Mouse (Mus musculus) neural tube, embryonic 10.5 days (tissue): ENCODE results near the gene Tsga10.
A peak's percentile ranks its signal among the peaks of the same experiment; 100 is the strongest.

Experiments used
- DNase-seq: peaks from one replicate; pipeline ENCODE4 v3.0.0-alpha.2; 2017; ENCODE audit warnings: low spot score; ENCODE audit errors: extremely low spot score

The Tsga10 gene

DNA sequence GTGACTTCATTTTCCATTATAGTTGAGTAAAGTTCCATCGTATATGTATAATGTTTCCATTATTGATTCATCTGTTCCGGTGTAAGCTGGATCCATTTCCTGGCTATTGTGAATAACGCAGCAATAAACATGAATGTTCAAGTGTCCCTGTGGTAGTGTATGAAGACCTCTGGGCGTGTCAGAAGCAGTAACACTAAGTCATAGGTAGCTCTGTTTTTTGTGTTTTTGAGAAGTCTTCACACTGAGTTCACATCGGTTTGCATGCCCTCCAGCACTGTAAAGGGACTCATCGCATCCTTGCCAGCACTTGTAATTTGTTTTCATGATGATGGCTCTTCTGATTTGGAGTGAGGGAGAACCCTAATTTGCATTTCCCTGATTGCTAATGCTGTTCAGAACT is at the start of gene Tsga10:
Gene Tsga10, minus strand, starts transcription at position 144 of the 400 bp plus-strand sequence.
- DNase-seq, result no peak

DNA sequence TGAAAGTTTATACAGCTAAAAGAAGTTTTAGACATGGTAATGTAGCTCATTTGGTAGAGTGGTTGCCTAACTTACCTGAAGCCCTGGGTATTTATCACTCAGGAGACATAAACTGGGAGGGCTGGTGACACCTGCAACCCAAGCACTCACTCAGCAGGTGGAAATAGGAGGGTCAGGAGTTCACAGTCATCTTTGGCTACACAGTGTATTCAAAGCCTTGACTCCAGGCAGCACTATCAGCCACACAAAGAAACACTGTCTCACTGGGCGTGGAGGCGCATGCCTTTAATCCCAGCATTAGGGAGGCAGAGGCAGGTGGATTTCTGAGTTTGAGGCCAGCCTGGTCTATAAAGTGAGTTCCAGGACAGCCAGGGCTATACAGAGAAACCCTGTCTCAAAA is 46.5 kb upstream of the Tsga10 start:
- DNase-seq, result no peak

DNA sequence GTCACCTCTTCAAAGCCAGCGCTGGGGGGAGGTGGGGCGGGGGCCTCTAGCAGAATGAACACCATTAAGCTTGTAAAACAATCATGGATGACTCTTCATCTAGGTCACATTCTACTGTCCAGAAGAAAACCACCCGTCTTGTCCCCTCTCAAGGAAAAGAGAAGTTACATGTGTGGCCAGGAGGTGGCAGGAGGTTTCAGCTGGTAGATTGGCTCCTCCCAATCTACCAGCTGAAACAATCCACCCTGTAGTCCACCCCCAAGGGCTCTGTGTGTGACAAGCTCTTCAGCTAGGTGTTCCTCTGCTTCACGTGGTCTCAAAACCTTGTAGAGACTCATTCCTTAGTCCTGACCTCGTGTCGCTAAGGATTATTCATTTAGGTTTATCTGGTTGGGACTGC is 36.9 kb upstream of the Tsga10 start:
- peak; percentile 16 for DNase-seq

DNA sequence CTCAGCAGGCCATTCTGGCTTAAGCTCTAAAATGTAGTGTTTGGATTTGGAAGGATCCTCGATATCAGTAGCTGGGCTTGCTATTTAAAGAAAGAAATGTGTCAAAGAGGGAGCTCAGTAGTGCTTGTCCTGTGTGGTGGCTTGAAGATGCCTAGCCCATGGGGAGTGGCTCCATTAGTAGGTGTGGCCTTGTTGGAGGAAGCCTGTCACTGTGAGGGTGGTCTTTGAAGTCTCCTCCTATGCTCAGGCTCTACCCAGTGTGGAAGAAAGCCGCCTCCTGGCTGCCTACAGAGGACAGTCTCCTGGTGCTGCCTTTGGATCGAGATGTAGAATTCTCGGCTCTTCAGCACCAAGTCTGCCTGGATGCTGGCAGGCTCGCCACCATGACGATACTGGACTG is 34.1 kb upstream of the Tsga10 start:
- no peak for DNase-seq

DNA sequence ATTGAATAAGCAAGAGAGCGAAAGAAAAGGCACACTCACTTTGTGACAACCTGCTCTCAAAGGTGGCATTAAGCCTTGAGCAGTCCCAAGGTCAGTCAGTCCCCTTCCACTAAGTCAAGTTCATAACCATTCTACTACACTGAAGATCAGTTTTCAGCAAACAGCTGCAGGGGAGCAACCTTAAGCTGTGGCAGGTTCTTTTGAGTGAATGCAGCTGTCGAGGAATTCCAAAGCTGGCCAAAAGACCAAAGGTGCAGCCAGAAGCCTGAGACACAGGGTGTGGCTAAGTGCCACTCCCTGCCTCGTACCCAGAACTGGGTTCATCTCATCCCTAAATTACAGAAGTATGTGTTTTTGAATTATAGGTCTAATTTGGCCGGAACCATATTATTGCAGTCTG is 33.6 kb upstream of the Tsga10 start:
- DNase-seq, result no peak

DNA sequence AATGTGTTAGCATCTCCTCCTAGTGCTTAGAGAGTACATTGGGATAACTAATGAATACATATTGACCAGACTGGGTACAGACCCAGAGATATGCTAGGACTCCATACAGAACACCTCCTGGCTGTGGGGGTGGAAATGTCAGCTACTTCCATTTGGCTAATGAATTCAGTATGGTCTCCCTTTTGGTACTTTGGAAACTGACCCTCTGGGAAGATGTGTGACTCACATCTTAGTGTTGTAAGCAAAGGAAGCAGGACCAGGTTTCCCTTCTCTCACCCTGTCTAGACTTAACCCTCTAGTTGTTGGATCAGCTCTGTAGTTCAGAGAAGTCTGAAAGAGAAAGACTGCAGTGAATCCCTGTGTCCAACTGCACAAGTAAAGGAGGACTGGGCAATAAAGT is 28.4 kb upstream of the Tsga10 start:
- no peak for DNase-seq

DNA sequence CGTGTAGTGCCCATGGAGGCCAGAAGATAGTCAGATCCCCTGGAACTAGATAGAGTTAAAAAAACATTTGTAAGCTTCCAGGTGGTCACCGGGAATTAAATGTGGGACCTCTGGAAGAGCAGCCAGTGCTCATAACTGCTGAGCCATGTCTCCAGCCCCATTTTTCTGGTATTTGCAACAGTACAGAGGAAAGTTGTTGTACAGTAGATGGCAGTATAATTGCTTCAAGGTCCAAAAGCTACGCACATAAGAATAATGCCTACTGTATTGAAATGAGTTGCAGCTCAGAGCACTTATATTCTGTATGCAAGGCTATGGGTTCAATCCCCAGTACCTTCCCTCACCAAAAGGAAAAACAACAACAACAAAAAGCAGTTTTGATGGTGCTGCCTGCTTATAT is 25.2 kb upstream of the Tsga10 start:
- DNase-seq, result no peak

DNA sequence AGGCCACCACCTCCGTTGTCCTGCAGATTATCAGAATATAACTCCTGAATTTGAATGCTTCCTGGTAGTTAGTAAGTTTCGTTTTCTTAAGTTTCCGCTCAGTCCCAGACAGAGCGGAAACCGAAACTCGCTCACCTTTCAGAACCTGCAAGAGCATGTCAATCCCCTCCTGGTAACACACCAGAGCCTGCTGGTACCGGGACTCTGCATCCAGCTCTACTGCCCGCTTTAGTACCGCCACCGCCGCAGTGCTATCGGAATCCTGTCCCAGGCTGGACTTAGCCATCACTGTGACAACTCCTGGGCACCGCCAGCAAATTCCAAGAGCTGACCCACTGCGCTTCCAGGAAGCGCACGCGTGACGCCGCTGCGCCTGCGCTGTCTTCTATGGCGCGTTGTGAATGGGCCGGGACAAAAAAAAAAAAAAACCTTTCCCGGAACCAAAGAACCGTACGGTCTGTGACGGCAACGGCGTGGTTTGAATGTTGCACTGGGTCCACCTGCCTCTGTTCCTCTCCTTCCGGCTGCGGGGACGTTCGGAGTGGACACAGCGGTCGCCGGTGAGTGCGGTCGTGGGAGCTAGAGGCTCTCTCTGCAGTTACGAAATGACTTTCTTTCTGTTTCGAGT is 23.9 kb upstream of the Tsga10 start, which contains the start of the genes Mitd1 and Mrpl30:
Gene Mitd1, minus strand, starts transcription at position 387 of the 628 bp plus-strand sequence.
Gene Mrpl30, plus strand, starts transcription at position 453 of the 628 bp plus-strand sequence.
- peak; percentile 90 for DNase-seq

DNA sequence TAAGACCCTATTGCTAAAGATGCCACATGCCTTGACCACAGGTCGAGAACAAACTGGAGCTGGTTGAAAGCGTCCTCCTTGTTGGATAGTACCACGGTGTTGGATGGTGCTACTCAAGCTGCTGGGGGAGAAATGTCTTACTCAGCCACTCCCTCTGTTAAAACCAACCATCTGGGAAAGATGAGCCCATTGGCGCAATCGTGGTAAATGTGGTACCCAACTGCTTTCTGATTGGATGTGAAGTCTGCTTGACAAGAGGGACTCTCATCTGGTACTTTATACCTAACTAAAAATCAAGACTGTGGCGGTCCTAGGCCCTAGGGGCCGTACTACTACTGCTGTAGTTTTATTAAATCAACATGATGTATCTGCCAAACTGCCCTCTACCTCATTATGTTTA is 23.0 kb upstream of the Tsga10 start:
- DNase-seq, result no peak

DNA sequence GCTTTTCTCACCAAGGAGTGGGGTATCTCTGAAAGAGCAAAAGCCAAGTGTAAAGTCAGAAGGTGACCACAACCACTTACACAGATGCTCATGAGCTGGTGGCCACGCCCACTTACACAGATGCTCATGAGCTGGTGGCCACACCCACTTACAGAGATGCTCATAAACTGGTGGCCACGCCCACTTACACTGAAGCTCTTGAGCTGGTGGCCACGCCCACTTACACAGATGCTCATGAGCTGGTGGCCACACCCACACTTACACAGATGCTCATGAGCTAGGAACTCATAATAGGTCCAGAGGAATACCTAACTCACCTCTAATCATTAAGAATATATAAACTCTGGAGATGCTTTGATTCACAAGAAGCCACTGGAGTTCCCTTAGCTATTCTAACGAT is 18.2 kb upstream of the Tsga10 start:
- DNase-seq, result no peak

DNA sequence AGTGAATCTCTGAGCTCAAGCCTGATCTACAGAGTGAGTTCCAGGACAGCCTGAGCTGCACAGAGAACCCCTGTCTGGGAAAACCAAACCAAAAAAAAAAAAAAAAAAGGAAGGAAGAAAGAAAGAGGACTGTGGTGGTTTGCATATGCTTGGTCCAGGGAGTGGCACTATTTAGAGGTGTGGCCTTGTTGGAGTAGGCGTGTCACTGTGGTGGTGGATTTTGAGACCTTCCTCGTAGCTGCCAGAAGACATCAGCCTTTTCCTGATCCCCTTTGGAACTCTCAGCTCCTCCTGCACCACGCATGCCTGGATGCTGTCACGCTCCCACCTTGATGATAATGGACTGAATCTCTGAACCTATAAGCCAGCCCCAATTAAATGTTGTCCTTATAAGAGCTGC is 17.2 kb upstream of the Tsga10 start:
- no peak for DNase-seq

DNA sequence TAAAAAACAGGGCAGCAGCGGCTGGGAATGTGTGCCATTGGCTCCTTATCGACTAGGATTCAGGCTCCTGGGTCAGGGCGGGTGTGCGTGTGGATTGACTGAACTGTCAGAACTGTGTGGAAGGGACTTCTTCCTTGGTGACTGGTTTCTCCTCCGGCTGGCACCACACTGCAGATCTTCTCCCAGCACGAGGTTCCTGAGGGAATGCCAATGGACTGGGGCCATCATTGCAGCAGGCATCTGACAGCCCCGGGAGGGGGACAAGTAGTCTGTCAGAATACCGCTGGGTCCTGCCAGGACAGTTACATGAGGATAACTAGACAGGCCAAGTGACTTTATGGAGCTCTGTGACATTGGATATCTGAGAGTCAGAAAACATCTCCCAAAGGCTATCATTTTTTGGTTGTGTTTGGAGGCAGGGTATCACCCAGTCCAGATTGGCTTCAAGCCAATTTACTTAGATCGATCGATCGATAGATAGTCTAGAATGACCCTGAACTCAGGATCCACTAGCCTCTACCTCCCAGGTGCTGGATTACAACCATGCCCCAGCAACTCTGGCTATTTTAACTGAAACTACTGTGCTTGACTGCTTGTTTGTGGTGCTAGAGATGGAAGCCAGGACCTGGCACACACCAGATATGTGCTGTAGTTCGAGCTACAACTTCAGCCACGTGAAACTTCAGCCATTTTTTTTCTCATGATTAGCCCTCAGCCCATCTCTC is 11.7 kb upstream of the Tsga10 start:
- DNase-seq, result no peak

DNA sequence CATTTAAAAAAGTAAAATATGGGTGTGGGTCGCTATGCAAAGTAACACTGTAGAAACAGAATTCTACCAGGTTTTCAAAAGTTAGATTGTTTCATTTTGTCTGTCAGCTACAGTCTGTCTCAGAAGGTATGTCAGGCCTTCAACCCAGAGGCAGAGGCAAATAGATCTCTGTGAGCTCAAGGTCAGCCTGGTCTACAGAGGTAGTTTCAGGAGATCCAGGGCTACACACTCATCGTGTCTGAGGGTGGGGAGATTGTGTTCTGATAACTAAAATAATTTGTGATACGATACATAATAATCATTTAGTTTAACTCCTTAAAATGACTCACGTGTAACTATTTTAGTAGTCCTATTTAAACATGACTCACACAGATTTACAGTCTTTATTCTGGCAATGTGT is 6.9 kb upstream of the Tsga10 start:
- DNase-seq, result no peak

DNA sequence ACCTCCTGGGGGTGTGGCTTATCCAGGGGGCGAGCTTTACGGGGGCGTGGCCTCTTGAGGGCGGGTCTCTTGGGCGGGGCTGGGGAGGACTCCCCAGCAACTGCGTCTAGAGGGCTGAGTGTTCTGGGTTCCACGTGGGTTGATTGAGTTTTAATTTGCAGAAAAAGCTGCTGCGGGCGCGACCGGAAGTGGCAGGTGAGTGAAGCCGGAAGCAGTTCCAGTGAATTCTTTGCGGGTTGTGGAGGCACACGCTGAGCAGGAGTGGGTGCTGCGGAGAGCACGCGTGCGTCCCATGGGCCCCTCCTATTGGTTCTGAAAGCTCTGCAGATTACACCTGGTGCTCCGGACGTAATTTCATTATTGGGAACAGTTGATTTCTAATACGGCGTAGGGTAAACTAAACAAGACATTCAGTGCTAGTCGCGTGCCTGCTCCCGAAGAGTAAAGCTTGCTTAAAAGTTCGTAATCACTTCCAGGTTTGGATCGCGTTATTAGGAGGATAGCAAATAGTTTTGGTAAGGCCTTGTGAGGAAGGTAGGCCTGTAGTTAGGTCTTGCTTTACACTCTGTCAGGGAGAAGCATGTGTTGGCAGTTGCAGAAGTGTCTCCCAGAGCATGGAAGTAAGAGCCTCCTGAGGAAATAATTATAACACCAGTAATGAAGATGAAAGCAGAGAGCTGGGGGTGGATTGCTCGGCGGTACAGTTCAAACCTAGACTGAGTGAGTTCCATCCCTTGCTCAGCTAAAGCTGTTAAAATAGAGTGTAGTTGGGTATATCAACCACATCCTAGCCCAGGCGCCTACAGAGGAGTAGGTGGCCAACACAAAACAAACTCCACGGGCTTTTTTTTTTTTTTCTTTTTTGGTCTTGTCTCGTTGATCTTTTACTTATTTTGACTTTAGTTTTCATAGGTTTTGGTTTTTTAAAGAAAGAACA is 6.2 kb upstream of the Tsga10 start:
- DNase-seq, result peak; percentile 79

DNA sequence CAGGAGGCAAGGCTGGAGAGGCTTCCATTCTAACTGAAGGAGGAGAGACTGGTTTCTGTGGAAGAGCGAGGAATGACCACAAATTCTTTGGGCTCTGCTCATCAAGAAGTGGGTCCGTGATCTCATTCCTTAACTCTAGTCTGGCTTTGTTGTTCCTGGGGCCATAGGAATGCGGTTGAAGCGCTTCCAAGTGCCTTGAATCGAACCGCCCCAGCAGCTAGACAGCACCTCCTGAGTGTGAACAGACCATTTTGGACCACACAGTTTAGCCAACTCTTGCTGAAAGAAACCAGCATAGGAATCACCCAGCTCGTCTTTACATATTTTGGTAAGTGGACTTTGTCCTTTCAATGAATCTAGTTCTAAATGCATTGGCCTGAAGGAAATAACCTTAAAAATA is 5.5 kb upstream of the Tsga10 start, which contains the start of gene Lipt1:
Gene Lipt1, plus strand, starts transcription at position 35 of the 400 bp plus-strand sequence.
- peak; percentile 34 for DNase-seq

DNA sequence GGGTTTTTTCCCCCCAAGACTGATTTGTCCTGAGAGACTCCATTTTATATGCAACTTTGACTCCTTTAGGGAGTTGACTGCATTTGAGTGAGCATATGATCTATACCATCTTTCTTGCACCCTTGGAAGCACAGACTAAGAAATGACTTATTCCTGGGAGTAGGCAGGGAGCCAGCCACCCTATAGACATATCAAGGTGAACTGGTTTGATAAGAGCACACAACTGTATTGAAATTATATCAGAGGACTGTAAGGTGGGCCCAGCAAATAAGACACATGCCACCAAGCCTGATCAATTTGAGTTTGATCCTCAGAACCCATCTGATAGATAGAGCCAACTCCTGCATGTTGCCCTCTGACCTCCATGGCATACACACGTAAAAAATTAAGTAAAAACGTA is 3.1 kb upstream of the Tsga10 start:
- no peak for DNase-seq

DNA sequence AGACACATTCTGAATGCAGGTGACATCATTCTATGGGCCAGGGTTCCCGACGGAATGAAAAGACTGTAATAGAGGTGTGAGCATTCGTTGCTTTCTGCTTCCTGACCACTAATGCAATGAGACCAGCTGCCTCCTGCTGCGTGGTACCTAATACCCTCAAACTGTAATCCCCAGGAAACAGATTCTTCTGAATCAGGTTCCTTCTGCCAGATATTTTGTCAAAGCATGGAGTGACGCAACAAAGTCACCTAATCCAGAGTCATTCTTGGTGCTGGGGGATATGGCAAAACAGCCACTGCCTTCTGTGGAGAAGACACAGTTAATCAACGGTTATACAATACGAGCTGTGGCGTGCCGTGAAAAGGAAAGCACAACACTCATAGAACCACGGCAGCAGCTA is 2.4 kb upstream of the Tsga10 start:
- DNase-seq, result no peak

DNA sequence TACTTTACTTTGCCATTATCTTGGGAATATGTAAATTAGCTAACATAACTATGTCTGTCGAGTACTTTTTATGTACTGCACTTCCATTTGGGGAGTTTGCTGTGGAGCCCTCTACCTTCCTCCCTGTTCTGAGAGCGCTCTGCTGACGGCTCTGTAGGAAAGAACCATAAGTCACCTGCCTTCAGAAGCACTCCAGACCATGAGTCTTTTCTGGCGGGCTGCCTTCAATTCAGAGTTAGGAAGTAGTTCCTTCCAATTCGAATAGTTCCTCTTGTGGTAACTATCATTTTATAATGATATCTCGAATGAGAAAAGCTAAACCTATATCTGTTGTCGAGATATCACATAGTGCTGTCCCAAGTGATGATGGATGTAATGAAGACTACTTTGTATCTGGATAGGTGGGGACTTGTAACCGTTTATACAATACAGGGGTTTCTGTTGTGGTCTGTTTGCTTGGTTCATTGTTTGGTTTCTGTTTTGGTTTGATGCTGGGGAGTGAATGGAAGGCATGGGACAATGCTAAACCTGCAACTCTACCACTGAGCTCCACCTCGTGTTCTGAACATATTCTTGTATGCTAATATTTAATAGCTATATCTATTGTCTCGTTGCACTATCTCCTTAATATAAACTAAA is 1.6 kb upstream of the Tsga10 start:
- DNase-seq, result no peak

DNA sequence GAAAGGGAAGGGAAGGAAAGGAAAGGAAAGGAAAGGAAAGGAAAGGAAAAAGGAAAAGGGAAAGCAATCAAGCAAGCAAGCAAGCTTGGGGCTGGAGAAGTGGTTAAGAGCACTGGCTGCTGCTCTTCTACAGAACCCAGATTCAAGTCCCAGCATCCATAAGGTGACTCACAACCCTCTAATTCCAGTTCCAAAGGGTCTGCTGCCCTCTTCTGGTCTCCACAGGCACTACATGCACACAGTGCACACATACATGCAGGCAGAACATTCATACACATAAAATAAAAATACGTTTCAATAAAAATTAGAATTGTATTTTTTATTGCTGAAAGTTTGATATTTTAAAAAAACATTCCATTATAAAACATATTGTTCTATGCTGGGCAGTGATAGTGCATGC is 827 bp upstream of the Tsga10 start:
- DNase-seq, result peak; percentile 38

DNA sequence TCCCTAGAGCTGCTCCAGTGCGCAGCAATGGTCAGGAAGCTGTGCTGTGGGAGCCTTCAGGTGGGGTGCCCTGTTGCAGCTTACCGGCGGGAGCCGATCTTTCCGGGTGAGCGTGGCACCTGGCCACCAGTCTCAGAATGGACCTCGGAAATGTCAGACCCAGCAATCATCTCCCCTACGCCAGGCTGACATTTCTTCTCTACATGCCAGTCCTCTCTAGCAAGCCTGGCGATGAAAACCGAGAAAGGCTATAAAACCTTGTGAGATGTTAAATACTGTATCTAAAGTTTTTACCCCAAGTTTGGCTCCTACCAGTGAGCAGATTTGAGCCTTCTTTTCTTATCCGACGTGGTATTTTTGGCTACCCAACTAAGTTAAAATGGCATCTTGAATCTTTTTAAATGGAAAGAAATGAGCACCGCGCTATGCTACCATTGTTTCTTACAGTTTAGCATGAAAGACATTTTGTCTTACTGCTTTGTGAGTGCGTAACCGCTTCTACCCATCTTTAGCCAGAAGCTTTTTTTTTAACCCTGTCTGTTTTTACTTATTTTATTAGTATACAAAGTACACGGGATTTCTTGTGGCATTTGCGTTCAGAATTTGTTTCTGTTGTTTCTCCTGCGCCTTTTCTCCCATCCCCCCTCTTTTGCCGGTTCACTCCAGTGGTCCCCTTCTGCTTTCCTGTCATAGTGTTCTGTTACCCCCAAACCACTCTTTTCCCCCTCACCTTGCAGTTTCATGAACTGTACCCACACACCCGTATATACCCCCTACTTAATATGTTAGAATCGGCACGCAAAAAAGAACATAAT is 621 bp downstream of the Tsga10 start:
- DNase-seq, result no peak
